Mouse (Mus musculus): ENCODE data around the gene Smad3.

GRCm38 (mm10) chr9:63743775-63744174, 14.0 kb downstream of the Smad3 start:
- no peak for TF ChIP-seq POLR2A (IDR thresholded peaks at IDR 0.05; ENCODE audit: low read depth, low read length)
- no peak for TF ChIP-seq CTCF (IDR thresholded peaks at IDR 0.05; ENCODE audit: extremely low read depth, insufficient read length, insufficient replicate concordance, low read depth, low read length)

All from small intestine, adult 2 months (tissue).